Mouse (Mus musculus): ENCODE data around the gene Lrp6. TPM values are rescaled to one million over a fixed set of nuclear protein-coding genes. Genes with fewer than 3 reads are reported as not detected.

Lrp6 gene
- polyA plus RNA-seq, 1 experiment: 8.4 TPM

- TF ChIP-seq SRF (IDR thresholded peaks at IDR 0.05; ENCODE audit: control insufficient read depth, insufficient read length, low read depth): no peak
- no peak for TF ChIP-seq E2F4 (IDR thresholded peaks at IDR 0.05; ENCODE audit: insufficient read depth)
- TF ChIP-seq MYOG (IDR thresholded peaks at IDR 0.05; ENCODE audit: control insufficient read depth in 1 of 3, insufficient read depth in 1 of 3, insufficient read length in 2 of 3, low read depth in 2 of 3): no peak
- no peak for TF ChIP-seq TCF12 (IDR thresholded peaks at IDR 0.05; ENCODE audit: insufficient read depth, poor library complexity, severe bottlenecking)
- TF ChIP-seq MYOD1 (IDR thresholded peaks at IDR 0.05; ENCODE audit: control insufficient read depth in 1 of 3, insufficient read length in 2 of 3, low read depth in 2 of 3): no peak
- no peak for TF ChIP-seq MAX (IDR thresholded peaks at IDR 0.05; ENCODE audit: low read depth)
- TF ChIP-seq TCF3 (IDR thresholded peaks at IDR 0.05; ENCODE audit: insufficient read length, low read depth): no peak
- no peak for TF ChIP-seq USF1 (IDR thresholded peaks at IDR 0.05; ENCODE audit: low read depth)
- no peak for TF ChIP-seq REST (IDR thresholded peaks at IDR 0.05; ENCODE audit: insufficient read depth, insufficient read length)
- TF ChIP-seq CEBPB (IDR thresholded peaks at IDR 0.05; ENCODE audit: insufficient read depth, poor library complexity, severe bottlenecking): no peak
- no peak for TF ChIP-seq POLR2AphosphoS2 (IDR thresholded peaks at IDR 0.05; ENCODE audit: insufficient read length, low read depth)
- no peak for TF ChIP-seq POLR2A (IDR thresholded peaks at IDR 0.05; ENCODE audit: insufficient read length, low read depth)
- H3K36me3 ChIP-seq (ENCODE audit: control insufficient read depth, insufficient read depth): no peaks in the 10 kb centered on the region
- no peaks in the 10 kb centered on the region for H3K27me3 ChIP-seq (ENCODE audit: control insufficient read depth, insufficient read depth, insufficient read length)
- H3K4me2 ChIP-seq (ENCODE audit: low read depth): no peak overlapping the region
- H3ac ChIP-seq (ENCODE audit: control insufficient read depth, insufficient read length): no peak overlapping the region
- peaks cover 24% of the 10 kb centered on the region for H3K79me2 ChIP-seq (ENCODE audit: control insufficient read depth, insufficient read depth)
- no peak overlapping the region for H3K4me3 ChIP-seq
Observed at GRCm38 (mm10) chr6:134498518-134498917, 68.2 kb downstream of the Lrp6 start.

GRCm38 (mm10) chr6:134494828-134495698 is 71.7 kb downstream of the Lrp6 start:
- Histone ChIP-seq H3K79me2 (ENCODE audit: control insufficient read depth, insufficient read depth) (peaks cover 19% of the 10 kb centered on the region), H3ac (ENCODE audit: control insufficient read depth, insufficient read length) (no peak overlapping the region), H3K36me3 (ENCODE audit: control insufficient read depth, insufficient read depth) (no peaks in the 10 kb centered on the region), H3K27me3 (ENCODE audit: control insufficient read depth, insufficient read depth, insufficient read length) (no peaks in the 10 kb centered on the region), H3K4me3 (no peak overlapping the region), H3K4me2 (ENCODE audit: low read depth) (no peak overlapping the region)
- TF ChIP-seq USF1 (IDR thresholded peaks at IDR 0.05; ENCODE audit: low read depth) (no peak), TCF3 (IDR thresholded peaks at IDR 0.05; ENCODE audit: insufficient read length, low read depth) (no peak), E2F4 (IDR thresholded peaks at IDR 0.05; ENCODE audit: insufficient read depth) (no peak), MYOG (IDR thresholded peaks at IDR 0.05; ENCODE audit: control insufficient read depth in 1 of 3, insufficient read depth in 1 of 3, insufficient read length in 2 of 3, low read depth in 2 of 3) (no peak), MYOD1 (IDR thresholded peaks at IDR 0.05; ENCODE audit: control insufficient read depth in 1 of 3, insufficient read length in 2 of 3, low read depth in 2 of 3) (no peak), CEBPB (IDR thresholded peaks at IDR 0.05; ENCODE audit: insufficient read depth, poor library complexity, severe bottlenecking) (no peak), POLR2AphosphoS2 (IDR thresholded peaks at IDR 0.05; ENCODE audit: insufficient read length, low read depth) (no peak), SRF (IDR thresholded peaks at IDR 0.05; ENCODE audit: control insufficient read depth, insufficient read length, low read depth) (no peak), TCF12 (IDR thresholded peaks at IDR 0.05; ENCODE audit: insufficient read depth, poor library complexity, severe bottlenecking) (no peak)

GRCm38 (mm10) chr6:134489637-134490036 is 77.1 kb downstream of the Lrp6 start:
- no peak overlapping the region for H3K4me2 ChIP-seq (ENCODE audit: low read depth)
- peaks cover 5% of the 10 kb centered on the region for H3K79me2 ChIP-seq (ENCODE audit: control insufficient read depth, insufficient read depth)
- H3ac ChIP-seq (ENCODE audit: control insufficient read depth, insufficient read length): no peak overlapping the region
- H3K36me3 ChIP-seq (ENCODE audit: control insufficient read depth, insufficient read depth): peaks cover 4% of the 10 kb centered on the region
- H3K4me3 ChIP-seq: no peak overlapping the region
- no peaks in the 10 kb centered on the region for H3K27me3 ChIP-seq (ENCODE audit: control insufficient read depth, insufficient read depth, insufficient read length)
- no peak for TF ChIP-seq REST (IDR thresholded peaks at IDR 0.05; ENCODE audit: insufficient read depth, insufficient read length)
- TF ChIP-seq MYOD1 (IDR thresholded peaks at IDR 0.05; ENCODE audit: control insufficient read depth in 1 of 3, insufficient read length in 2 of 3, low read depth in 2 of 3): no peak
- TF ChIP-seq TCF3 (IDR thresholded peaks at IDR 0.05; ENCODE audit: insufficient read length, low read depth): no peak
- TF ChIP-seq POLR2AphosphoS2 (IDR thresholded peaks at IDR 0.05; ENCODE audit: insufficient read length, low read depth): no peak
- TF ChIP-seq POLR2A (IDR thresholded peaks at IDR 0.05; ENCODE audit: insufficient read length, low read depth): no peak
- no peak for TF ChIP-seq SRF (IDR thresholded peaks at IDR 0.05; ENCODE audit: control insufficient read depth, insufficient read length, low read depth)
- TF ChIP-seq USF1 (IDR thresholded peaks at IDR 0.05; ENCODE audit: low read depth): no peak
- no peak for TF ChIP-seq CEBPB (IDR thresholded peaks at IDR 0.05; ENCODE audit: insufficient read depth, poor library complexity, severe bottlenecking)
- no peak for TF ChIP-seq E2F4 (IDR thresholded peaks at IDR 0.05; ENCODE audit: insufficient read depth)
- no peak for TF ChIP-seq MYOG (IDR thresholded peaks at IDR 0.05; ENCODE audit: control insufficient read depth in 1 of 3, insufficient read depth in 1 of 3, insufficient read length in 2 of 3, low read depth in 2 of 3)
- TF ChIP-seq TCF12 (IDR thresholded peaks at IDR 0.05; ENCODE audit: insufficient read depth, poor library complexity, severe bottlenecking): no peak
- TF ChIP-seq MAX (IDR thresholded peaks at IDR 0.05; ENCODE audit: low read depth): no peak

GRCm38 (mm10) chr6:134489130-134489529 is 77.6 kb downstream of the Lrp6 start:
- H3K4me3 ChIP-seq: no peak overlapping the region
- no peak overlapping the region for H3ac ChIP-seq (ENCODE audit: control insufficient read depth, insufficient read length)
- H3K36me3 ChIP-seq (ENCODE audit: control insufficient read depth, insufficient read depth): peaks cover 4% of the 10 kb centered on the region
- H3K4me2 ChIP-seq (ENCODE audit: low read depth): no peak overlapping the region
- H3K27me3 ChIP-seq (ENCODE audit: control insufficient read depth, insufficient read depth, insufficient read length): no peaks in the 10 kb centered on the region
- H3K79me2 ChIP-seq (ENCODE audit: control insufficient read depth, insufficient read depth): peaks cover 2% of the 10 kb centered on the region
- TF ChIP-seq CEBPB (IDR thresholded peaks at IDR 0.05; ENCODE audit: insufficient read depth, poor library complexity, severe bottlenecking) (no peak), MYOD1 (IDR thresholded peaks at IDR 0.05; ENCODE audit: control insufficient read depth in 1 of 3, insufficient read length in 2 of 3, low read depth in 2 of 3) (no peak), POLR2AphosphoS2 (IDR thresholded peaks at IDR 0.05; ENCODE audit: insufficient read length, low read depth) (no peak), POLR2A (IDR thresholded peaks at IDR 0.05; ENCODE audit: insufficient read length, low read depth) (no peak), E2F4 (IDR thresholded peaks at IDR 0.05; ENCODE audit: insufficient read depth) (no peak), USF1 (IDR thresholded peaks at IDR 0.05; ENCODE audit: low read depth) (no peak), MAX (IDR thresholded peaks at IDR 0.05; ENCODE audit: low read depth) (no peak), SRF (IDR thresholded peaks at IDR 0.05; ENCODE audit: control insufficient read depth, insufficient read length, low read depth) (no peak), MYOG (IDR thresholded peaks at IDR 0.05; ENCODE audit: control insufficient read depth in 1 of 3, insufficient read depth in 1 of 3, insufficient read length in 2 of 3, low read depth in 2 of 3) (no peak), REST (IDR thresholded peaks at IDR 0.05; ENCODE audit: insufficient read depth, insufficient read length) (no peak), TCF3 (IDR thresholded peaks at IDR 0.05; ENCODE audit: insufficient read length, low read depth) (no peak), TCF12 (IDR thresholded peaks at IDR 0.05; ENCODE audit: insufficient read depth, poor library complexity, severe bottlenecking) (no peak)

Data from myocyte (in vitro differentiated cells).